Comparison of ENCODE assay signal across 8 mouse cellular contexts in genomic region chr2:17422967-17423366, GRCm38 (mm10).
A peak's percentile ranks its signal among the peaks of the same experiment; 100 is the strongest.
DNase-seq lines count a peak whose midpoint lies in the region; ATAC-seq and TF ChIP-seq lines count a peak whose summit lies in the region.

No protein-coding gene starts in this region.

- H3K4me3 ChIP-seq in neural tube, embryonic 11.5 days (ENCODE audit: low read depth, low read length), result no peak overlapping the region
- no peak overlapping the region for H3K4me3 ChIP-seq in hindbrain, postnatal 0 days (ENCODE audit: low read length)
- no peak overlapping the region for H3K4me3 ChIP-seq in midbrain, embryonic 14.5 days (replicated peaks; ENCODE audit: low read depth, low read length)

- 11% methylated on average over 1 of the region's 1 CpGs for WGBS in neural tube, embryonic 11.5 days
- 0% methylated on average over 1 of the region's 1 CpGs for WGBS in hindbrain, postnatal 0 days
- WGBS in midbrain, embryonic 14.5 days, result 2% methylated on average over 1 of the region's 1 CpGs

- H3K36me3 ChIP-seq in neural tube, embryonic 11.5 days (ENCODE audit: control insufficient read depth, insufficient read depth, low read length), result no peaks in the 10 kb centered on the region
- H3K36me3 ChIP-seq in hindbrain, postnatal 0 days (ENCODE audit: insufficient read depth, low read length), result no peaks in the 10 kb centered on the region
- H3K36me3 ChIP-seq in midbrain, embryonic 14.5 days (ENCODE audit: control insufficient read depth, insufficient read depth, low read length), result no peaks in the 10 kb centered on the region

- no peak overlapping the region for H3K9ac ChIP-seq in neural tube, embryonic 11.5 days (ENCODE audit: low read length)
- no peak overlapping the region for H3K9ac ChIP-seq in hindbrain, postnatal 0 days (replicated peaks; ENCODE audit: low read length)
- no peak overlapping the region for H3K9ac ChIP-seq in midbrain, embryonic 14.5 days (replicated peaks; ENCODE audit: low read length)

- H3K4me2 ChIP-seq in neural tube, embryonic 11.5 days (ENCODE audit: low read depth), result no peak overlapping the region
- no peak overlapping the region for H3K4me2 ChIP-seq in hindbrain, postnatal 0 days (ENCODE audit: low read depth, low read length)
- no peak overlapping the region for H3K4me2 ChIP-seq in midbrain, embryonic 14.5 days (ENCODE audit: low read length)

- peak; percentile 85 for TF ChIP-seq CTCF in hindbrain, postnatal 0 days (IDR thresholded peaks at IDR 0.05; ENCODE audit: low read depth)

- H3K27me3 ChIP-seq in neural tube, embryonic 11.5 days (ENCODE audit: control insufficient read depth, insufficient read depth, low read length), result no peaks in the 10 kb centered on the region
- no peaks in the 10 kb centered on the region for H3K27me3 ChIP-seq in hindbrain, postnatal 0 days (ENCODE audit: insufficient read depth, low read length)
- no peaks in the 10 kb centered on the region for H3K27me3 ChIP-seq in midbrain, embryonic 14.5 days (ENCODE audit: control insufficient read depth, insufficient read depth, low read length)

- no peak overlapping the region for H3K27ac ChIP-seq in neural tube, embryonic 11.5 days (ENCODE audit: low read depth, low read length)
- no peak overlapping the region for H3K27ac ChIP-seq in hindbrain, postnatal 0 days
- no peak overlapping the region for H3K27ac ChIP-seq in midbrain, embryonic 14.5 days (replicated peaks; ENCODE audit: low read depth, low read length)

- no peaks in the 10 kb centered on the region for H3K9me3 ChIP-seq in neural tube, embryonic 11.5 days (ENCODE audit: control insufficient read depth, low read length)
- no peaks in the 10 kb centered on the region for H3K9me3 ChIP-seq in hindbrain, postnatal 0 days (ENCODE audit: low read length)
- H3K9me3 ChIP-seq in midbrain, embryonic 14.5 days (ENCODE audit: control insufficient read depth, low read length), result no peaks in the 10 kb centered on the region

- peak; percentile 95 for ATAC-seq in frontal cortex, adult (ENCODE audit: low TSS enrichment)
- ATAC-seq in neural tube, embryonic 11.5 days (ENCODE audit: insufficient read depth, low FRiP score, low TSS enrichment), result peak; percentile 80; the same call in 1 of the 2 replicates
- peak; percentile 77 for ATAC-seq in hindbrain, postnatal 0 days
- peak; percentile 62; the same call in 1 of the 2 replicates for ATAC-seq in midbrain, embryonic 14.5 days (ENCODE audit: low FRiP score, low TSS enrichment)
- ATAC-seq in erythroblast, adult 5-6 weeks (replicated peaks; ENCODE audit: low FRiP score, poor library complexity, severe bottlenecking), result no peak

- no peaks in the 10 kb centered on the region for H3K4me1 ChIP-seq in neural tube, embryonic 11.5 days (ENCODE audit: control insufficient read depth, insufficient read depth, low read length)
- no peaks in the 10 kb centered on the region for H3K4me1 ChIP-seq in hindbrain, postnatal 0 days (ENCODE audit: insufficient read depth, low read length)
- no peaks in the 10 kb centered on the region for H3K4me1 ChIP-seq in midbrain, embryonic 14.5 days (ENCODE audit: control insufficient read depth, insufficient read depth, low read length)

- no peak for DNase-seq in frontal cortex, postnatal 25 days (ENCODE audit: low spot score in 2 of 2)
- no peak for DNase-seq in neural tube, embryonic 11.5 days (ENCODE audit: low spot score)
- no peak for DNase-seq in neural tube, embryonic 10.5 days (ENCODE audit: extremely low spot score, low spot score)
- DNase-seq in cerebellum, adult 9-10 months, result peak; percentile 55
- peak; percentile 85 for DNase-seq in hindbrain, postnatal 0 days (ENCODE audit: low spot score)
- DNase-seq in midbrain, embryonic 14.5 days, result peak; percentile 89

Comparison
In these comparisons a context has a peak if more than half of its experiments do, and no peak if none do; other contexts are left out.
1. DNase-seq: peak in cerebellum, adult 9-10 months (single experiment), hindbrain, postnatal 0 days (single experiment) and midbrain, embryonic 14.5 days (single experiment); none in frontal cortex, postnatal 25 days (0 of 2), neural tube, embryonic 11.5 days (single experiment) and neural tube, embryonic 10.5 days (single experiment).